11 mouse cellular contexts compared by ENCODE assay signal in genomic region chr4:121015268-121015659, GRCm38 (mm10). TPM values are rescaled to one million over a fixed set of nuclear protein-coding genes. Genes with fewer than 3 reads are reported as not detected.
DNase-seq lines count a peak whose midpoint lies in the region; ATAC-seq and TF ChIP-seq lines count a peak whose summit lies in the region.
"Had no signal": no experiment of that assay in that cellular context is flagged by ENCODE, and none has a peak within 500 bp of the region (broad histone marks: within the 10 kb centered on the region; RNA-seq: fewer than 3 reads in every experiment).

No protein-coding gene starts in this region.

- H3K9ac ChIP-seq in hindbrain, embryonic 11.5 days (ENCODE audit: low read depth, low read length), result no peak overlapping the region
- no peak overlapping the region for H3K9ac ChIP-seq in forebrain, embryonic 16.5 days (replicated peaks; ENCODE audit: low read depth, low read length)
- peak overlapping the region; percentile 98 for H3K9ac ChIP-seq in liver, embryonic 15.5 days

- no peak for TF ChIP-seq POLR2A in bone marrow, adult 2 months (IDR thresholded peaks at IDR 0.05; ENCODE audit: borderline replicate concordance, control insufficient read depth, low read depth, low read length)

- H3K4me2 ChIP-seq in hindbrain, embryonic 11.5 days (replicated peaks; ENCODE audit: low read depth, low read length), result no peak overlapping the region
- peak overlapping the region; percentile 18; the same call in 1 of the 2 replicates for H3K4me2 ChIP-seq in forebrain, embryonic 16.5 days (ENCODE audit: low read length)
- H3K4me2 ChIP-seq in liver, embryonic 15.5 days, result peak overlapping the region; percentile 87

- 0 out of 2 replicates have a peak overlapping the region, but pooled peaks have one; percentile 100 for H3K4me3 ChIP-seq in hindbrain, embryonic 10.5 days
- no peak overlapping the region for H3K4me3 ChIP-seq in hindbrain, embryonic 11.5 days (ENCODE audit: low read depth, low read length)
- peak overlapping the region; percentile 90 for H3K4me3 ChIP-seq in bone marrow, adult 2 months (replicated peaks; ENCODE audit: control insufficient read depth, low read depth, low read length)
- H3K4me3 ChIP-seq in forebrain, embryonic 16.5 days (replicated peaks; ENCODE audit: low read length), result no peak overlapping the region
- peak overlapping the region; percentile 96 for H3K4me3 ChIP-seq in liver, embryonic 15.5 days (replicated peaks)

- H3K4me1 ChIP-seq in hindbrain, embryonic 10.5 days (replicated peaks), result peaks cover 28% of the 10 kb centered on the region
- H3K4me1 ChIP-seq in hindbrain, embryonic 11.5 days (replicated peaks; ENCODE audit: control insufficient read depth, insufficient read depth, low read length), result no peaks in the 10 kb centered on the region
- peaks cover 1% of the 10 kb centered on the region; the same call in 1 of the 2 replicates for H3K4me1 ChIP-seq in bone marrow, adult 2 months (ENCODE audit: control insufficient read depth, insufficient read depth, low read length)
- peaks cover 13% of the 10 kb centered on the region for H3K4me1 ChIP-seq in forebrain, embryonic 16.5 days (replicated peaks; ENCODE audit: control insufficient read depth, insufficient read depth, low read length)
- peaks cover 68% of the 10 kb centered on the region for H3K4me1 ChIP-seq in liver, embryonic 15.5 days (replicated peaks)

- H3K9me3 ChIP-seq in hindbrain, embryonic 10.5 days, result no peaks in the 10 kb centered on the region
- no peaks in the 10 kb centered on the region for H3K9me3 ChIP-seq in hindbrain, embryonic 11.5 days (ENCODE audit: control insufficient read depth, low read length)
- H3K9me3 ChIP-seq in forebrain, embryonic 16.5 days (ENCODE audit: control insufficient read depth, low read length), result no peaks in the 10 kb centered on the region
- H3K9me3 ChIP-seq in liver, embryonic 15.5 days (replicated peaks), result no peaks in the 10 kb centered on the region

- WGBS in hindbrain, embryonic 10.5 days, result 91% methylated on average over 7 of the region's 7 CpGs
- 85% methylated on average over 7 of the region's 7 CpGs for WGBS in hindbrain, embryonic 11.5 days
- WGBS in bone marrow, adult 2 months, result 32% methylated on average over 7 of the region's 7 CpGs
- WGBS in forebrain, embryonic 16.5 days, result 84% methylated on average over 7 of the region's 7 CpGs
- 17% methylated on average over 7 of the region's 7 CpGs for WGBS in liver, embryonic 15.5 days (ENCODE audit: insufficient replicate concordance)

- no peaks in the 10 kb centered on the region for H3K36me3 ChIP-seq in hindbrain, embryonic 10.5 days
- H3K36me3 ChIP-seq in hindbrain, embryonic 11.5 days (ENCODE audit: control insufficient read depth, insufficient read depth, low read length), result no peaks in the 10 kb centered on the region
- no peaks in the 10 kb centered on the region for H3K36me3 ChIP-seq in forebrain, embryonic 16.5 days (ENCODE audit: control insufficient read depth, insufficient read depth)
- no peaks in the 10 kb centered on the region for H3K36me3 ChIP-seq in liver, embryonic 15.5 days (replicated peaks)

- no peaks in the 10 kb centered on the region for H3K27me3 ChIP-seq in hindbrain, embryonic 10.5 days (ENCODE audit: insufficient read depth, poor library complexity, severe bottlenecking)
- H3K27me3 ChIP-seq in hindbrain, embryonic 11.5 days (ENCODE audit: control insufficient read depth, insufficient read depth, low read length), result no peaks in the 10 kb centered on the region
- no peaks in the 10 kb centered on the region for H3K27me3 ChIP-seq in forebrain, embryonic 16.5 days (replicated peaks; ENCODE audit: control insufficient read depth, insufficient read depth, low read length)
- H3K27me3 ChIP-seq in liver, embryonic 15.5 days, result no peaks in the 10 kb centered on the region

- no peak for ATAC-seq in hindbrain, embryonic 11.5 days (ENCODE audit: low FRiP score)
- no peak for ATAC-seq in forebrain, embryonic 16.5 days
- ATAC-seq in liver, embryonic 15.5 days (ENCODE audit: insufficient read depth), result no peak
- no peak for ATAC-seq in activated CD4-positive, CD25-positive, alpha-beta regulatory T cell, adult 4 months

- no peak overlapping the region for H3K27ac ChIP-seq in hindbrain, embryonic 10.5 days
- H3K27ac ChIP-seq in hindbrain, embryonic 11.5 days (ENCODE audit: low read depth, low read length), result no peak overlapping the region
- H3K27ac ChIP-seq in bone marrow, adult 2 months (ENCODE audit: control insufficient read depth, insufficient read depth, low read depth, low read length, poor library complexity), result no peak overlapping the region
- no peak overlapping the region for H3K27ac ChIP-seq in forebrain, embryonic 16.5 days (ENCODE audit: low read length)
- peak overlapping the region; percentile 92 for H3K27ac ChIP-seq in liver, embryonic 15.5 days (replicated peaks)

- DNase-seq in hindbrain, embryonic 10.5 days (ENCODE audit: low spot score), result no peak
- no peak for DNase-seq in hindbrain, embryonic 11.5 days (ENCODE audit: low spot score)
- no peak for DNase-seq in layer of hippocampus, postnatal 36 days
- no peak for DNase-seq in urinary bladder, postnatal 14 days (ENCODE audit: low spot score)
- DNase-seq: gastrocnemius, postnatal 36 days; left cerebral cortex, postnatal 4 days; thymus, postnatal 4 days had no signal

- no peak for TF ChIP-seq CTCF in bone marrow, adult 2 months (IDR thresholded peaks at IDR 0.05; ENCODE audit: control insufficient read depth, insufficient read depth, low read length)

RNA-seq across cellular contexts. Expression of gene Smap2, which starts 1.8 kb away (rescaled TPM):
- polyA plus RNA-seq in hindbrain, embryonic 10.5 days (2016; fragmentation: Nextera tagmentation; extraction: Ambion mirVana), result 15.2 and 19.2 TPM in 2 replicates
- 20.4 and 21.9 TPM in 2 replicates for polyA plus RNA-seq in hindbrain, embryonic 11.5 days (2014; fragmentation: Nextera tagmentation; extraction: Ambion mirVana)
- 43.1 and 60.0 TPM in 2 replicates for polyA plus RNA-seq in bone marrow, adult 2 months (2011; ENCODE audit: insufficient read depth, insufficient read length, low replicate concordance, missing spikeins)
- polyA plus RNA-seq in forebrain, embryonic 16.5 days (2015; fragmentation: Nextera tagmentation; extraction: Ambion mirVana), result 34.4 and 36.8 TPM in 2 replicates
- polyA plus RNA-seq in liver, embryonic 15.5 days (2015; fragmentation: Nextera tagmentation; extraction: Ambion mirVana), result 15.9 and 17.6 TPM in 2 replicates
- polyA plus RNA-seq in activated CD4-positive, CD25-positive, alpha-beta regulatory T cell, adult 4 months (2017; shearing (Covaris generic)), result 10 to 100 TPM; 32.5 to 39.1 TPM
- 100 to 1,000 TPM; 149 to 155 TPM for total RNA-seq in layer of hippocampus, postnatal 36 days (2021)

RNA-seq across cellular contexts. Expression of gene Col9a2, which starts 23.9 kb away (rescaled TPM):
- polyA plus RNA-seq in hindbrain, embryonic 10.5 days (2016; fragmentation: Nextera tagmentation; extraction: Ambion mirVana), result 6.4 and 6.5 TPM in 2 replicates
- 5.1 and 7.9 TPM in 2 replicates for polyA plus RNA-seq in hindbrain, embryonic 11.5 days (2014; fragmentation: Nextera tagmentation; extraction: Ambion mirVana)
- not detected in 2 replicates for polyA plus RNA-seq in bone marrow, adult 2 months (2011; ENCODE audit: insufficient read depth, insufficient read length, low replicate concordance, missing spikeins)
- polyA plus RNA-seq in forebrain, embryonic 16.5 days (2015; fragmentation: Nextera tagmentation; extraction: Ambion mirVana), result 4.6 and 5.5 TPM in 2 replicates
- 2.5 and 2.7 TPM in 2 replicates for polyA plus RNA-seq in liver, embryonic 15.5 days (2015; fragmentation: Nextera tagmentation; extraction: Ambion mirVana)
- polyA plus RNA-seq in activated CD4-positive, CD25-positive, alpha-beta regulatory T cell, adult 4 months (2017; shearing (Covaris generic)), result not detected
- 1 to 10 TPM; 2.5 to 4.1 TPM for total RNA-seq in layer of hippocampus, postnatal 36 days (2021)

Comparison
In these comparisons a context has a peak if more than half of its experiments do, and no peak if none do; other contexts are left out.
1. H3K4me3 ChIP-seq: peak in hindbrain, embryonic 10.5 days (single experiment), bone marrow, adult 2 months (single experiment) and liver, embryonic 15.5 days (single experiment); none in hindbrain, embryonic 11.5 days (single experiment) and forebrain, embryonic 16.5 days (single experiment).